ENCODE assay signal across 22 mouse cellular contexts in the genomic region with DNA sequence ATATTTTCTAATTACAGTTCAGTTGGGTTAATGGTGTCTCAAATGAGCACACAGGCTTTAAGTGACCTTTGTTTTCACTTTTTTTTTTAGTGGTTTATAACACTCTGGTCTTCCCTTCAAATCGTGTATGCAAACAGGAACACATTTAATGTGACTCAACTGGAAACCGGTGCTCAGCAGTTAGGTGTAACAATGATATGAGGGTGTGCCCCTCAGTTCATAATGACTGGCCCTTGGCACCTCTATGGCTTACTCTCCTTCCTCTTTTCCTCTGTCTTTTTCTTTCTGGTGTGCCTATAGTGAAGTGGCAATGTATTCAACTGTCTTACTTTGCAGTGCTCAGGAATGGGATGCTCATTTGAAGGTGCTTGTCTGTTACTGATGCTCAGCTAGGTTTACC. TPM values are rescaled to one million over a fixed set of nuclear protein-coding genes. Genes with fewer than 3 reads are reported as not detected.
DNase-seq lines count a peak whose midpoint lies in the region; TF ChIP-seq lines count a peak whose summit lies in the region.
"Had no signal": no experiment of that assay in that cellular context is flagged by ENCODE, and none has a peak within 500 bp of the region (broad histone marks: within the 10 kb centered on the region; RNA-seq: fewer than 3 reads in every experiment).

No protein-coding gene starts in this region.

- TF ChIP-seq CTCF in CH12.LX (conservative IDR thresholded peaks at IDR 0.05 in 1 of 2, IDR thresholded peaks at IDR 0.05 in 1 of 2; ENCODE audit: low read depth in 2 of 2, low read length in 2 of 2) = no peak
- TF ChIP-seq CTCF in MEL (IDR thresholded peaks at IDR 0.05 in 2 of 3, conservative IDR thresholded peaks at IDR 0.05 in 1 of 3; ENCODE audit: control insufficient read depth in 1 of 3, insufficient read depth in 1 of 3, low read depth in 2 of 3, low read length in 3 of 3, poor library complexity in 1 of 3, severe bottlenecking in 1 of 3) = no peak
- no peak for TF ChIP-seq CTCF in lung, adult 2 months (IDR thresholded peaks at IDR 0.05; ENCODE audit: insufficient read depth, low read length)

- TF ChIP-seq EP300 in CH12.LX (IDR thresholded peaks at IDR 0.05; ENCODE audit: low read length) = no peak
- TF ChIP-seq EP300 in MEL (IDR thresholded peaks at IDR 0.05; ENCODE audit: low read depth in 1 of 2, low read length in 2 of 2) = peak in 1 of 2 experiments; percentile 9; a peak in 1 of 4 replicates

- no peak overlapping the region for H3K9ac ChIP-seq in CH12.LX (ENCODE audit: insufficient read depth, low read depth)
- H3K9ac ChIP-seq in MEL (ENCODE audit: control insufficient read depth, low read depth, low read length, poor library complexity, severe bottlenecking) = no peak overlapping the region
- H3K9ac ChIP-seq: embryonic facial prominence, embryonic 13.5 days; embryonic facial prominence, embryonic 15.5 days; forebrain, embryonic 12.5 days had no signal

- in situ Hi-C loops in CH12.LX (cut with MboI; ENCODE audit: low pct_ligation_motif_present, low pct_unique_long_range_greater_than_20kb, low sequenced_read_pairs) = no loop called here

- H3K27ac ChIP-seq in CH12.LX (ENCODE audit: insufficient read depth, low read depth) (peak overlapping the region; percentile 34; the same call in 1 of the 2 replicates), MEL (ENCODE audit: control insufficient read depth, low read depth, low read length) (no peak overlapping the region)
- H3K27ac ChIP-seq: embryonic facial prominence, embryonic 13.5 days; embryonic facial prominence, embryonic 15.5 days; forebrain, embryonic 10.5 days; forebrain, embryonic 12.5 days had no signal

- peaks cover 0 to 17% of the 10 kb centered on the region in 2 experiments; a peak in 2 of 4 replicates for H3K4me1 ChIP-seq in CH12.LX (ENCODE audit: control insufficient read depth in 1 of 2, insufficient read depth in 2 of 2)
- H3K4me1 ChIP-seq in MEL (ENCODE audit: control insufficient read depth in 1 of 2, insufficient read depth in 2 of 2, low read length in 2 of 2) = peaks cover 6 to 12% of the 10 kb centered on the region in 2 experiments
- H3K4me1 ChIP-seq in lung, adult 2 months (ENCODE audit: control insufficient read depth, insufficient read depth, low read length) = no peaks in the 10 kb centered on the region; the same call in 1 of the 2 replicates
- H3K4me1 ChIP-seq: embryonic facial prominence, embryonic 13.5 days; embryonic facial prominence, embryonic 15.5 days; forebrain, embryonic 10.5 days; forebrain, embryonic 12.5 days had no signal

- H3K4me2 ChIP-seq in CH12.LX (ENCODE audit: insufficient read depth, low read depth, poor library complexity, severe bottlenecking) = no peak overlapping the region
- H3K4me2 ChIP-seq: embryonic facial prominence, embryonic 13.5 days; embryonic facial prominence, embryonic 15.5 days; forebrain, embryonic 12.5 days had no signal

- no peak overlapping the region for H3K4me3 ChIP-seq in CH12.LX (replicated peaks in 1 of 3; ENCODE audit: low read depth in 2 of 3, low read length in 2 of 3, poor library complexity in 1 of 3)
- H3K4me3 ChIP-seq in MEL (ENCODE audit: control insufficient read depth in 1 of 2, insufficient read depth in 1 of 2, low read depth in 2 of 2, low read length in 2 of 2) = no peak overlapping the region
- H3K4me3 ChIP-seq in lung, adult 2 months (replicated peaks; ENCODE audit: extremely low read depth, low read depth, low read length) = no peak overlapping the region
- H3K4me3 ChIP-seq: embryonic facial prominence, embryonic 13.5 days; embryonic facial prominence, embryonic 15.5 days; erythroblast, embryonic 14.5 days; forebrain, embryonic 10.5 days; forebrain, embryonic 12.5 days had no signal

- dilution Hi-C loops in CH12.LX (cut with MboI; ENCODE audit: extremely low pct_ligation_motif_present, extremely low pct_unique_long_range_greater_than_20kb, low sequenced_read_pairs) = no loop called here

- H3K79me2 ChIP-seq in CH12.LX (replicated peaks; ENCODE audit: control insufficient read depth, extremely low read depth, insufficient read depth, poor library complexity, severe bottlenecking) (no peaks in the 10 kb centered on the region), MEL (ENCODE audit: control insufficient read depth, insufficient read depth, low read length, poor library complexity) (no peaks in the 10 kb centered on the region)

- H3K9me3 ChIP-seq in CH12.LX (replicated peaks; ENCODE audit: low read length) (no peaks in the 10 kb centered on the region), MEL (replicated peaks; ENCODE audit: insufficient read depth, low read length) (no peaks in the 10 kb centered on the region)
- H3K9me3 ChIP-seq: embryonic facial prominence, embryonic 13.5 days; embryonic facial prominence, embryonic 15.5 days; forebrain, embryonic 10.5 days; forebrain, embryonic 12.5 days; G1E had no signal

- TF ChIP-seq POLR2A in CH12.LX (IDR thresholded peaks at IDR 0.05; ENCODE audit: low read depth, low read length) (no peak), MEL (IDR thresholded peaks at IDR 0.05; ENCODE audit: control insufficient read depth in 1 of 2, insufficient read depth in 1 of 2, low read depth in 1 of 2, low read length in 2 of 2, poor library complexity in 1 of 2) (no peak)
- TF ChIP-seq POLR2A in lung, adult 2 months (IDR thresholded peaks at IDR 0.05; ENCODE audit: borderline replicate concordance, extremely low read depth, low read depth, low read length) = no peak

- H3K36me3 ChIP-seq in CH12.LX (replicated peaks in 1 of 2; ENCODE audit: control insufficient read depth in 1 of 2, insufficient read depth in 1 of 2, low read length in 1 of 2) (peaks cover 33 to 87% of the 10 kb centered on the region in 2 experiments), MEL (ENCODE audit: control insufficient read depth in 1 of 2, insufficient read depth in 2 of 2, low read length in 2 of 2) (peaks cover 12 to 60% of the 10 kb centered on the region in 2 experiments)

- DNase-seq in CH12.LX (ENCODE audit: extremely low read depth) = peak; percentile 39
- DNase-seq in MEL (ENCODE audit: low read depth, low spot score) = peak; percentile 67
- no peak for DNase-seq in thymus, postnatal 4 days
- DNase-seq in ovary, postnatal 36 days (ENCODE audit: low spot score) = no peak
- DNase-seq in lung, adult 2 months = no peak
- DNase-seq: adrenal gland, adult 2 months; adrenal gland, postnatal 10 days; adrenal gland, postnatal 25 days; B cell, adult 2 months; cerebellum, adult 11 months; cerebellum, adult 18-20 months; cerebellum, adult 8-10 months; cerebellum, adult 9-11 months; cerebellum, postnatal 14 days; cerebellum, postnatal 36 days; embryo, embryonic 11 days had no signal

- TF ChIP-seq RAD21 in CH12.LX (IDR thresholded peaks at IDR 0.05; ENCODE audit: low read depth, low read length) (no peak), MEL (IDR thresholded peaks at IDR 0.05; ENCODE audit: low read depth, low read length) (no peak)

- 51% methylated on average over 2 of the region's 2 CpGs for WGBS in lung, adult 2 months

- no peaks in the 10 kb centered on the region for H3K27me3 ChIP-seq in CH12.LX (replicated peaks)
- no peaks in the 10 kb centered on the region for H3K27me3 ChIP-seq in MEL (ENCODE audit: control insufficient read depth in 1 of 2, insufficient read depth in 2 of 2, low read length in 2 of 2)
- H3K27me3 ChIP-seq: embryonic facial prominence, embryonic 13.5 days; embryonic facial prominence, embryonic 15.5 days; forebrain, embryonic 12.5 days had no signal

TF ChIP-seq in CH12.LX, 34 proteins besides CTCF, POLR2A, EP300 and RAD21 (continues in another document):
- TF ChIP-seq JUND (conservative IDR thresholded peaks at IDR 0.05; ENCODE audit: low read depth, low read length) (no peak), PAX5 (IDR thresholded peaks at IDR 0.05; ENCODE audit: low read length) (no peak), MEF2A (IDR thresholded peaks at IDR 0.05; ENCODE audit: borderline replicate concordance, low read depth, low read length) (no peak), TCF12 (IDR thresholded peaks at IDR 0.05; ENCODE audit: low read depth, low read length) (no peak), NELFE (IDR thresholded peaks at IDR 0.05; ENCODE audit: low read depth, low read length) (no peak), USF1 (IDR thresholded peaks at IDR 0.05; ENCODE audit: low read depth, low read length) (no peak), IRF4 (IDR thresholded peaks at IDR 0.05; ENCODE audit: low read depth, low read length) (no peak), TBP (conservative IDR thresholded peaks at IDR 0.05; ENCODE audit: low read depth, low read length) (no peak), JUN (IDR thresholded peaks at IDR 0.05; ENCODE audit: insufficient read depth, low read depth, low read length) (no peak)

TF ChIP-seq in MEL, 35 proteins besides CTCF, POLR2A, EP300 and RAD21:
- TF ChIP-seq UBTF (IDR thresholded peaks at IDR 0.05; ENCODE audit: borderline replicate concordance, insufficient read depth, low read depth, low read length) = no peak
- no peak for TF ChIP-seq BHLHE40 (IDR thresholded peaks at IDR 0.05; ENCODE audit: borderline replicate concordance, low read depth, low read length)
- TF ChIP-seq RCOR1 (IDR thresholded peaks at IDR 0.05; ENCODE audit: low read depth, low read length) = no peak
- no peak for TF ChIP-seq E2F4 (IDR thresholded peaks at IDR 0.05; ENCODE audit: borderline replicate concordance, low read depth, low read length)
- TF ChIP-seq MEF2A (IDR thresholded peaks at IDR 0.05; ENCODE audit: extremely low read depth, insufficient replicate concordance, low read depth, low read length, poor library complexity, severe bottlenecking) = no peak
- no peak for TF ChIP-seq ZC3H11A (IDR thresholded peaks at IDR 0.05; ENCODE audit: low read depth, low read length)
- TF ChIP-seq GABPA (IDR thresholded peaks at IDR 0.05; ENCODE audit: low read depth, low read length) = no peak
TF ChIP-seq in MEL: peak in this region for 0.

RNA-seq across cellular contexts. Expression of a gene that starts 23.1 kb away (rescaled TPM):
- 87.4 and 99.4 TPM in 2 replicates for total RNA-seq in CH12.LX (2012; rRNA removed)
- total RNA-seq in CH12.LX (2014; rRNA removed) = 267 and 274 TPM in 2 replicates
- polyA plus RNA-seq in CH12.LX (2012; ENCODE audit: insufficient read length, low read depth) = 96.9 and 99.6 TPM in 2 replicates
- total RNA-seq in MEL (2012; rRNA removed) = 113 and 121 TPM in 2 replicates
- polyA plus RNA-seq in MEL (2012; ENCODE audit: insufficient read depth in 1 of 2, insufficient read length in 2 of 2, low read depth in 1 of 2, low replicate concordance in 2 of 2, missing spikeins in 1 of 2) = 10 to 100 TPM; 53.7 to 84.0 TPM
- 5.6 and 11.3 TPM in 2 replicates for polyA plus RNA-seq in lung, adult 2 months (2012; rRNA removed)

RNA-seq across cellular contexts. Expression of a gene that starts 29.3 kb away (rescaled TPM):
- total RNA-seq in CH12.LX (2012; rRNA removed) (0.47 and 0.55 TPM in 2 replicates), CH12.LX (2014; rRNA removed) (0.11 and 0.16 TPM in 2 replicates), MEL (2012; rRNA removed) (34.1 and 40.7 TPM in 2 replicates)
- polyA plus RNA-seq in CH12.LX (2012; ENCODE audit: insufficient read length, low read depth) (0.15 and 0.20 TPM in 2 replicates), MEL (2012; ENCODE audit: insufficient read depth in 1 of 2, insufficient read length in 2 of 2, low read depth in 1 of 2, low replicate concordance in 2 of 2, missing spikeins in 1 of 2) (10 to 100 TPM in 1 of 2 experiments, not detected in 1; 15.6 TPM)
- 14.0 and 14.2 TPM in 2 replicates for polyA plus RNA-seq in lung, adult 2 months (2012; rRNA removed)

Comparison
In these comparisons a context has a peak if more than half of its experiments do, and no peak if none do; other contexts are left out.
1. DNase-seq: peak in CH12.LX (single experiment) and MEL (single experiment); none in thymus, postnatal 4 days (single experiment), ovary, postnatal 36 days (single experiment) and lung, adult 2 months (single experiment).